Mouse (Mus musculus) bone marrow, adult 2 months (tissue): ENCODE measurements around the gene Mpdu1.
"Not testable (repeated sequence)": the region's sequence is repeated elsewhere in the genome, so short reads cannot be mapped to it uniquely, and the experiment has no call there.

ENCODE experiments used
- CTCF ChIP-seq: fragments of 200-500 bp; IDR thresholded peaks from 2 replicates; pipeline ENCODE4 v1.5.1; 2011; ENCODE audit warnings: low read length, control low read depth; ENCODE audit not compliant: control insufficient read depth, insufficient read depth
- POLR2A ChIP-seq: fragments of 200-500 bp; IDR thresholded peaks from 2 replicates; pipeline ENCODE4 v1.6.1; 2011; ENCODE audit warnings: low read depth, mild to moderate bottlenecking, control low read depth, low read length, borderline replicate concordance; ENCODE audit not compliant: control insufficient read depth

DNA sequence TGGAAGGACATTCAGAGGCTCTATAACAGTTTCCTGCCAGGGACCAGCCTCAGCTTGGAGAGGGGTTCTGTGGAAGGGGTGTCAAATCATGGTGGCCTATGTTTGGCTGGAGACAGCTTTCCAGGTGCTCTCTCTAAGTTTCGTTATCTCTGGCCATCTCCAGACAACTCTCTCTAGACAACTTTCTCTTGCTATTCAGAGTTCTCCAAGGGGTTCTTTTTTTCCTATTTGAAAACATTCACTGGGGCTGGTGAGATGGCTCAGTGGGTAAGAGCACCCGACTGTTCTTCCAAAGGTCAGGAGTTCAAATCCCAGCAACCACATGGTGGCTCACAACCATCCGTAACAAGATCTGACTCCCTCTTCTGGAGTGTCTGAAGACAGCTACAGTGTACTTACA, 40.9 kb upstream of the Mpdu1 start:
- TF ChIP-seq POLR2A, CTCF: not testable (repeated sequence)
